Mouse (Mus musculus) layer of hippocampus, postnatal 36 days (tissue): ENCODE measurements around the gene Eif1b. TPM values are rescaled to one million over a fixed set of nuclear protein-coding genes. Genes with fewer than 3 reads are reported as not detected.
A peak's percentile ranks its signal among the peaks of the same experiment; 100 is the strongest.
"Not testable (repeated sequence)": the region's sequence is repeated elsewhere in the genome, so short reads cannot be mapped to it uniquely, and the experiment has no call there.

Source experiments
- DNase-seq, 2 experiments: peaks; one replicate each; pipeline ENCODE4 v3.0.0; 2022
- total RNA-seq, 2 experiments: library from RNA; stranded (reverse); gene quantifications; 2 replicates each; pipeline ENCODE4 v1.2.3; 2021

The Eif1b gene
- total RNA-seq, 2 experiments from 2014 or later = 194 to 201 TPM

DNA sequence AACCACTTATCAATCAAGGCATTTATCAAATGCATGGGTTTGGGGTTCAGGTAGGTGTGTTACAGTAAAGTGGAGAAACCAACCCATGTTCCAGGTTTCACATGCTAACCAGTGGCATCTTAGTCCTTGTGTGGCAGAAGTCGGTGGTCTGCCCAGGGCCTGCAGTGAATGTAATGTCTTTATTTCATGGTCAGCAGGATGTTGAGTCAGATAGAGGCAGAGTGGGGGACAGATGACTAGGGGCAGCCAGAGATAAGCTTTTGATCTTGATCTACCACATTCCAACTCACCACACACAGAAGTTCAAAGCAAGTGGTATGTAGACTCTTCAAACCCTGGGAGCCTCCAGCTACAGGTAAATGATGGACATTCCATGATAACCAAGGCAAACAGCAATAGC lies 29.1 kb downstream of the Eif1b start:
- no peak for DNase-seq

GRCm38 (mm10) chr9:120527270-120527669 lies 35.2 kb downstream of the Eif1b start:
- DNase-seq = no peak

GRCm38 (mm10) chr9:120527919-120528318 lies 35.9 kb downstream of the Eif1b start:
- no peak for DNase-seq

GRCm38 (mm10) chr9:120528815-120529510 lies 36.9 kb downstream of the Eif1b start:
- no peak for DNase-seq

DNA sequence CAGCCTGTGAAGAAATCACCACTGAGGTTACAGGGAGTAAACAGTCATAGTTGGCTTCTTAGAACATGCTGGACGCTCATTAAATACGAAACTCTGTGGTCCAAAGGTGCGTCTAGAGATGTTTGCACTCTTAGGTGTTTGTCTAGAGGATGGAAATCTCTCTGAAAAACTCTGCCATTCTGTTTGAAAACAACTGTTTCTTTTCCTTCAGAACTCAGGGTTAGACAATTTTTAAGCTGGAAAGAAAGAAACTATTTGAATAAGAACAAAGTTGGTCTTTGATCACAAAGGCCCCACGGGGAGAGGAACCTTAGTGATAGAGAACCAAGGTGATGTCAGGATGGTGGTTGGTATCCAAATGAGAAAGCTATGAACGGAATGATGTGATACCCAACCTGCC lies 38.4 kb downstream of the Eif1b start:
- DNase-seq = no peak

- no peak for DNase-seq
These were observed 40.0 kb downstream of the Eif1b start for GRCm38 (mm10) chr9:120532062-120532461.

GRCm38 (mm10) chr9:120532691-120533090 lies 40.7 kb downstream of the Eif1b start:
- no peak for DNase-seq

DNA sequence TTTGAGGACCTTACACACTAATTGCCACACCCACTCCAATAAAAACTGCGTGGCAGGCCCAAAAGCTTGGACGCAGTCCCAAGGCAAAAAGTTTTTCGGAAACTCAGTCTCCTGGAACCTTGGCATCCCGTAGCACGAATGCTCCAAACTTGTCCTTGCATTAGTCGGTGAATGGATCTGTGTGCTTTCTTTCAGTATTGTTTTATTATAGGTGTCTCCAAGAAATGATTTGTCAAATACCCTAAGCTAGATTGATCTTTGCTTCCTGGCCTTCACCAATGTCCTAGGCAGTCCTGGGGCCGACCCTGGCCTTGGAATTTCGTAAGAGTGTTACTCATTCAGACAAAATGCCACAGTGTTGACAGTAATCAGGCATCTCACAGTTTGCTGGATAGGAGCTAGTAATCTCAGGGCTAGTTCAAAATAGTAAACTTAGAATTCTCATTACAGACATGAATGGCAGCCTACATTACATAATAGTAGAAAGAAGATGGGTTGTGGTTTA lies 41.5 kb downstream of the Eif1b start:
- not testable (repeated sequence) for DNase-seq

- DNase-seq = peak; percentile 17 to 18
These were observed 47.7 kb downstream of the Eif1b start, which contains the start of gene Entpd3 for GRCm38 (mm10) chr9:120539662-120540251. Gene Entpd3, plus strand, starts transcription at chr9:120539818.

DNA sequence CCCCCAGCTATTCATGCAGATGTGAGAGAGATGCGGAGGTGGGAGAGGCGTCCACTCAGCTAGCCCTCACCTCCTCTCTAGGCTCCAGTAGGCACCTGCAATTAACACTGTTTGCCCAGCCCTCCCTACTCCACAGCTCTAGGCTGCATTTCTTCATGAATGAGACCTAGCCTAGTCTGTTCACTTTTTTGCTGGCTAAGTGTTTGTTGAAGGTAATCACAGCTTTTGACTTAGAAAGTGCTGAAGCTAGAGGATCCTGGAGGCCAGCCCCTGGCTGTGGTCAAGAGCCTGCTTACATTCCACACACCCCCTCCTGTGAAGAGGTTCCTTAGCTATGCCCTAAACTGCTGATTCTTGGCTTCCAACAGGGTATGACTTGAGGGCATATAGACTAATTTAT lies 49.4 kb downstream of the Eif1b start:
- DNase-seq = no peak

DNA sequence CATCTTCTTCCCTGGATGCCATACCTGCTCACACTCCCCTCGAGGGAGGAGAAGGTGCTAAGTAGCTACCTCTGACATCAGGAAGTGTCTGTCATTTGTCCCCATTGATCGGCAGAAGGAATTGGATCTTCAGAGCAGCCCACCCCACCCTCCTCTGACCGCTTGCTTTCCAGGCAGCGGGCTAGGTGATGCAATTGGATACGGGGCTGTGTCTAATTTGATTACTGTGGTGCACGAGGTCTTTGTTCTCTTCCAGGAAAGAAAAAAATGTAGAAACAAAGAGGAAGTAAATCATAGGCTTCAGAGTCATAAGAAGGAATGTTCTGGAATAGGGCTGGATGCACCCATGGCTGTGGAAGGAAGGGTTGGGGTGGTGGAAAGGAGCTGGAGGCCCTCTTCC lies 50.2 kb downstream of the Eif1b start:
- no peak for DNase-seq

Other genes with a start within 250 kb of the Eif1b start
- 10 to 100 TPM; 54.2 to 55.2 TPM for gene Myrip, start 190.7 kb upstream of the Eif1b start, total RNA-seq
- gene Entpd3, start 47.6 kb downstream of the Eif1b start, total RNA-seq = 1 to 10 TPM; 7.0 to 7.4 TPM
- gene Rpl14, start 79.2 kb downstream of the Eif1b start, total RNA-seq = 100 to 1,000 TPM; 302 to 311 TPM